8 mouse cellular contexts compared by ENCODE assay signal in the genomic region with DNA sequence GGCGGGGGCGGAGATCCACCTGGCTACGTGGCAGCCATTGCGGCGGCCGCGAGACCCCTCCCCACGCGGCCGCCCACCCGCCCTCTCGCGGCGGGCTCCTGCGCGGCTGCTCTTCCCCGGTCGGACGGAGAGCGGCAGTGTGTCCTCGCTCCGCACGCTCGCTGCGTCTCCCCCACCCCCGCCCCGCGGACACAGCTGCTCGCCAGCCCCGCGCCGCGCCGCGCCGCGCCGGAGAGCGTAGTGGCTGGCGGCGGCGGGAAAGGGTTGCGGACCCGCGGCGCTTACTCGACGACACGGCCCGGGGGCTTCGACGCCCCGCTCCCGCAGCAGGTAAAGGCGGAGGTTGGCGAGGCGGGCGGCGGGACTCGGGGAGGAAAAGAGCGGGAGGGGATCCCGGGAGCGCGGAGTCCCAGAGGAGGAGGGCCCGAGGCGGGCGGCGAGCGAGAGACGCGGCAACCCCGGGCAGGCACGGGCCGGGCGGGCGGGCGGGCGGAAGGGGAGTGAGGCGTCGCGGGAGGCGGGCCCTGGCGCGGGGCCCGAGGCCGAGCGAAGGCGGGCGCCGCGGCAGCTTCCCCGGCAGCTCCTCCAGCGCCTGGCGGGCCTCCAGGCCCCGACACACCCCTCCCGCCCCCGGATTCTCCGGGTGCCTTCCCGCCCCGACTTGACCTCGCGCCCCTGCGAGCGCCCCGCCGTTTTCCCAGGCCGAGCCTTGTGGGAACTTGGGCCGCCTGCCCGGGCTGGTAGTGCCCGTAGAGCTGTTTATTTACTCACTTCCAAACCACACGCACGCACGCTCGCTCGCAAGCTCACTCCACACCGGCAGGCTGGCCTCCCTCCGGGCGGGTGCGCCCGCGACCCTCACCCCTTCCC. TPM values are rescaled to one million over a fixed set of nuclear protein-coding genes. Genes with fewer than 3 reads are reported as not detected.
DNase-seq lines count a peak whose midpoint lies in the region; ATAC-seq and TF ChIP-seq lines count a peak whose summit lies in the region.

No protein-coding gene starts in this region.

- no peaks in the 10 kb centered on the region for H3K36me3 ChIP-seq in ES-E14 (ENCODE audit: control insufficient read depth, insufficient read depth, low read length, poor library complexity, severe bottlenecking)
- H3K36me3 ChIP-seq in forebrain, postnatal 0 days (ENCODE audit: insufficient read depth): no peaks in the 10 kb centered on the region
- no peaks in the 10 kb centered on the region for H3K36me3 ChIP-seq in lung, embryonic 15.5 days
- H3K36me3 ChIP-seq in thymus, adult 2 months (ENCODE audit: control insufficient read depth, insufficient read depth, low read length): no peaks in the 10 kb centered on the region

- WGBS in forebrain, postnatal 0 days: 4% methylated on average over 91 of the region's 121 CpGs
- under 1% methylated on average over 61 of the region's 121 CpGs for WGBS in lung, embryonic 15.5 days
- WGBS in olfactory bulb, adult 2 months: under 1% methylated on average over 119 of the region's 121 CpGs
- WGBS in thymus, adult 2 months: 1% methylated on average over 104 of the region's 121 CpGs

- H3K27ac ChIP-seq in ES-E14 (ENCODE audit: insufficient read depth, low read depth, low read length, poor library complexity, severe bottlenecking): peak overlapping the region; percentile 52
- peak overlapping the region; percentile 100 for H3K27ac ChIP-seq in forebrain, postnatal 0 days (ENCODE audit: low read depth, low read length)
- peak overlapping the region; percentile 100 for H3K27ac ChIP-seq in lung, embryonic 15.5 days
- H3K27ac ChIP-seq in olfactory bulb, adult 2 months (ENCODE audit: insufficient read depth, low read depth, low read length): peak overlapping the region; percentile 80
- peak overlapping the region; percentile 85 for H3K27ac ChIP-seq in thymus, adult 2 months (ENCODE audit: control insufficient read depth, insufficient read depth, low read length)

- TF ChIP-seq POLR2A in olfactory bulb, adult 2 months (IDR thresholded peaks at IDR 0.05; ENCODE audit: insufficient read depth, low read depth, low read length): peak; percentile 37; the same call in 1 of the 2 replicates
- TF ChIP-seq POLR2A in thymus, adult 2 months (IDR thresholded peaks at IDR 0.05; ENCODE audit: control insufficient read depth, extremely low read depth, insufficient read depth, low read length, poor library complexity): peak; percentile 31; the same call in 1 of the 2 replicates

- peak overlapping the region; percentile 97 for H3K9ac ChIP-seq in ES-E14 (ENCODE audit: insufficient read depth, low read depth, low read length, poor library complexity, severe bottlenecking)
- H3K9ac ChIP-seq in forebrain, postnatal 0 days: peak overlapping the region; percentile 99
- peak overlapping the region; percentile 100 for H3K9ac ChIP-seq in lung, embryonic 15.5 days

- peak; percentile 83 for TF ChIP-seq CTCF in forebrain, postnatal 0 days (IDR thresholded peaks at IDR 0.05; ENCODE audit: low read depth)
- TF ChIP-seq CTCF in olfactory bulb, adult 2 months (IDR thresholded peaks at IDR 0.05; ENCODE audit: insufficient read depth, low read depth, low read length): peak; percentile 43; the same call in 1 of the 2 replicates
- peak; percentile 81 for TF ChIP-seq CTCF in thymus, adult 2 months (IDR thresholded peaks at IDR 0.05; ENCODE audit: borderline replicate concordance, control insufficient read depth, extremely low read depth, insufficient read depth, low read length, poor library complexity)

- peak; percentile 31 for DNase-seq in ES-E14 (ENCODE audit: low read depth, low spot score)
- peak; percentile 79 for DNase-seq in cerebellum, adult 11-12 months
- DNase-seq in forebrain, postnatal 0 days: peak; percentile 93
- DNase-seq in heart, postnatal 4 days: peak; percentile 91
- peak; percentile 17 for DNase-seq in layer of hippocampus, adult 9-10 months (ENCODE audit: low spot score)
- DNase-seq in thymus, adult 2 months: peak; percentile 85

- H3K4me2 ChIP-seq in forebrain, postnatal 0 days (ENCODE audit: low read depth): peak overlapping the region; percentile 80
- peak overlapping the region; percentile 68 for H3K4me2 ChIP-seq in lung, embryonic 15.5 days

- in situ Hi-C loops in ES-E14 (cut with MboI; ENCODE audit: low sequenced_read_pairs in 2 of 2, unreplicated experiment in 2 of 2): no loop called here

- H3K27me3 ChIP-seq in forebrain, postnatal 0 days (ENCODE audit: insufficient read depth, low read length): no peaks in the 10 kb centered on the region
- no peaks in the 10 kb centered on the region for H3K27me3 ChIP-seq in lung, embryonic 15.5 days
- H3K27me3 ChIP-seq in thymus, adult 2 months (ENCODE audit: control insufficient read depth, insufficient read depth, low read length): no peaks in the 10 kb centered on the region

- peak; percentile 89 for ATAC-seq in forebrain, postnatal 0 days
- ATAC-seq in lung, embryonic 15.5 days (ENCODE audit: borderline replicate concordance, extremely low read depth, low FRiP score, low TSS enrichment): peak; percentile 88

- H3K4me3 ChIP-seq in ES-E14 (ENCODE audit: insufficient read depth in 1 of 2, low read depth in 1 of 2, low read length in 2 of 2, poor library complexity in 1 of 2, severe bottlenecking in 1 of 2): peak overlapping the region; percentile 96 to 97
- H3K4me3 ChIP-seq in forebrain, postnatal 0 days (ENCODE audit: low read depth, low read length): peak overlapping the region; percentile 78
- peak overlapping the region; percentile 94 for H3K4me3 ChIP-seq in lung, embryonic 15.5 days
- H3K4me3 ChIP-seq in olfactory bulb, adult 2 months (ENCODE audit: insufficient read depth, low read depth, low read length): peak overlapping the region; percentile 83
- H3K4me3 ChIP-seq in thymus, adult 2 months (ENCODE audit: control insufficient read depth, insufficient read depth, low read length): peak overlapping the region; percentile 98

- H3K4me1 ChIP-seq in ES-E14 (ENCODE audit: control insufficient read depth in 2 of 2, insufficient read depth in 2 of 2, low read length in 2 of 2, poor library complexity in 1 of 2): peaks cover 3 to 7% of the 10 kb centered on the region in 2 experiments; a peak in 2 of 4 replicates
- H3K4me1 ChIP-seq in forebrain, postnatal 0 days (ENCODE audit: insufficient read depth): no peaks in the 10 kb centered on the region
- peaks cover 14% of the 10 kb centered on the region for H3K4me1 ChIP-seq in lung, embryonic 15.5 days
- H3K4me1 ChIP-seq in olfactory bulb, adult 2 months (ENCODE audit: control insufficient read depth, insufficient read depth, low read length): no peaks in the 10 kb centered on the region
- peaks cover 3% of the 10 kb centered on the region; the same call in 1 of the 2 replicates for H3K4me1 ChIP-seq in thymus, adult 2 months (replicated peaks; ENCODE audit: control insufficient read depth, insufficient read depth, low read length)

- no peaks in the 10 kb centered on the region for H3K9me3 ChIP-seq in ES-E14 (ENCODE audit: control insufficient read depth, insufficient read depth, low read depth, low read length)
- H3K9me3 ChIP-seq in forebrain, postnatal 0 days (ENCODE audit: low read length): no peaks in the 10 kb centered on the region
- no peaks in the 10 kb centered on the region for H3K9me3 ChIP-seq in lung, embryonic 15.5 days

TF ChIP-seq in ES-E14, 5 proteins besides CTCF, POLR2A, EP300 and RAD21:
- TF ChIP-seq HCFC1 (IDR thresholded peaks at IDR 0.05; ENCODE audit: borderline replicate concordance, insufficient read depth, low read length) (no peak), MAFK (IDR thresholded peaks at IDR 0.05; ENCODE audit: insufficient read depth, low read depth, low read length) (no peak), CHD2 (IDR thresholded peaks at IDR 0.05; ENCODE audit: low read depth, low read length) (no peak)

RNA-seq across cellular contexts. Expression of gene N4bp2, which starts 0.8 kb away (rescaled TPM):
- 21.5 and 23.6 TPM in 2 replicates for total RNA-seq in ES-E14 (2012; rRNA removed)
- total RNA-seq in forebrain, postnatal 0 days (2014; rRNA removed): 27.4 and 37.7 TPM in 2 replicates
- 5.5 and 8.6 TPM in 2 replicates for polyA plus RNA-seq in forebrain, postnatal 0 days (2015; fragmentation: Nextera tagmentation; extraction: Ambion mirVana)
- 10 to 100 TPM; 33.7 to 36.6 TPM for total RNA-seq in heart, postnatal 4 days (2021)
- polyA plus RNA-seq in lung, embryonic 15.5 days (2015; fragmentation: Nextera tagmentation; extraction: Ambion mirVana): 18.0 and 21.3 TPM in 2 replicates
- not detected in 2 replicates for polyA plus RNA-seq in olfactory bulb, adult 2 months (2012; ENCODE audit: insufficient read depth, insufficient read length, low replicate concordance, missing spikeins)
- 22.0 and 32.2 TPM in 2 replicates for polyA plus RNA-seq in thymus, adult 2 months (2012; rRNA removed)

Comparison
In these comparisons a context has a peak if more than half of its experiments do, and no peak if none do; other contexts are left out.
1. Peak in every context shown above with its lines: DNase-seq, ATAC-seq, H3K4me3 ChIP-seq and H3K27ac ChIP-seq.
2. DNase-seq: peak in every context shown above with its lines; median percentile 93 in forebrain, postnatal 0 days; 91 in heart, postnatal 4 days; 85 in thymus, adult 2 months; 79 in cerebellum, adult 11-12 months; 31 in ES-E14; 17 in layer of hippocampus, adult 9-10 months.